Mouse (Mus musculus) kidney, adult 2 months (tissue): ENCODE data around the gene Kalrn.

Source experiments
- CTCF ChIP-seq: fragments of 200-500 bp; conservative IDR thresholded peaks from 2 replicates; pipeline ENCODE4 v1.5.1; 2011; ENCODE audit warnings: low read depth, mild to moderate bottlenecking, control low read depth, low read length, moderate library complexity, mixed read lengths; ENCODE audit not compliant: insufficient read depth, insufficient read length
- POLR2A ChIP-seq: fragments of 200-500 bp; IDR thresholded peaks from one replicate; pipeline ENCODE4 v1.6.1; 2011; ENCODE audit warnings: low read depth, low read length, control low read depth

GRCm38 (mm10) chr16:34329431-34329873 is 243.9 kb downstream of the Kalrn start:
- TF ChIP-seq CTCF: no peak
- TF ChIP-seq POLR2A: no peak
